Mouse (Mus musculus) limb, embryonic 14.5 days (tissue): Measurements from ENCODE around the gene Taar5. TPM values are rescaled to one million over a fixed set of nuclear protein-coding genes. Genes with fewer than 3 reads are reported as not detected.

ENCODE experiments used
- ATAC-seq: fragments of 200-750 bp; cut with Nextera tagmentation; 2 replicates; pipeline ENCODE4 v1.8.0; 2017; ENCODE audit warnings: low read depth, moderate number of reproducible peaks, moderate TSS enrichment; ENCODE audit not compliant: low FRiP score
- DNase-seq: peaks from one replicate; pipeline ENCODE4 v3.0.0-alpha.2; 2015; ENCODE audit warnings: low spot score
- H3K27ac ChIP-seq: fragments of 300-500 bp; sonication (generic); replicated peaks from 2 replicates; pipeline ENCODE4 v1.5.1; 2014; ENCODE audit warnings: low read depth, mild to moderate bottlenecking, low read length, moderate library complexity, mixed read lengths
- H3K27me3 ChIP-seq: fragments of 300-500 bp; sonication (generic); 2 replicates; pipeline ENCODE4 v1.6.1; 2014; ENCODE audit warnings: low read length, mixed read lengths; ENCODE audit not compliant: control insufficient read depth, insufficient read depth
- H3K36me3 ChIP-seq: fragments of 300-500 bp; sonication (generic); 2 replicates; pipeline ENCODE4 v1.6.1; 2014; ENCODE audit warnings: mild to moderate bottlenecking, low read length, moderate library complexity, mixed read lengths; ENCODE audit not compliant: control insufficient read depth, insufficient read depth
- H3K4me1 ChIP-seq: fragments of 300-500 bp; sonication (generic); 2 replicates; pipeline ENCODE4 v1.6.1; 2014; ENCODE audit warnings: antibody characterized with exemption, low read length, mixed read lengths; ENCODE audit not compliant: control insufficient read depth, insufficient read depth
- H3K4me2 ChIP-seq: fragments of 300-500 bp; sonication (generic); replicated peaks from 2 replicates; pipeline ENCODE4 v1.6.1; 2014; ENCODE audit warnings: low read depth, mild to moderate bottlenecking, low read length, moderate library complexity; ENCODE audit not compliant: severe bottlenecking
- H3K4me3 ChIP-seq: fragments of 300-500 bp; sonication (generic); replicated peaks from 2 replicates; pipeline ENCODE4 v1.5.1; 2014; ENCODE audit warnings: low read length
- H3K9ac ChIP-seq: fragments of 300-500 bp; sonication (generic); 2 replicates; pipeline ENCODE4 v1.6.1; 2014; ENCODE audit warnings: mild to moderate bottlenecking, low read depth, low read length, moderate library complexity; ENCODE audit not compliant: severe bottlenecking
- H3K9me3 ChIP-seq: fragments of 300-500 bp; sonication (generic); 2 replicates; pipeline ENCODE4 v1.6.1; 2016; ENCODE audit warnings: low read length; ENCODE audit not compliant: control insufficient read depth
- POLR2A ChIP-seq: fragments of 200-500 bp; IDR thresholded peaks from 2 replicates; pipeline ENCODE4 v1.8.0; 2012; ENCODE audit warnings: inconsistent platforms, mild to moderate bottlenecking, moderate library complexity, borderline replicate concordance; ENCODE audit not compliant: insufficient read depth, insufficient read length; ENCODE audit errors: extremely low read depth
- WGBS: fragments of 180-500 bp; shearing (Covaris S2); extraction: QIAGEN DNeasy Blood & Tissue Kit; methylation state at CpG from one replicate; pipeline ENCODE4 v1.1.7; 2014; 5-methylcytosine and 5-hydroxymethylcytosine counted together
- polyA plus RNA-seq, 2 experiments: library from polyadenylated mRNA; depleted of rRNA in 1 of 2; stranded (reverse) in 1 of 2; unstranded in 1 of 2; fragments of >200 nt; fragmentation: Nextera tagmentation in 1 of 2; extraction: Ambion mirVana in 1 of 2; gene quantifications; 2 replicates each; pipeline versions ENCODE4 v1.2.1 to v1.2.3; 2012 to 2014

The Taar5 gene
- polyA plus RNA-seq (2012; rRNA removed) (0.13 and 0.20 TPM in 2 replicates), polyA plus RNA-seq (2014; fragmentation: Nextera tagmentation; extraction: Ambion mirVana) (not detected in 2 replicates)

DNA sequence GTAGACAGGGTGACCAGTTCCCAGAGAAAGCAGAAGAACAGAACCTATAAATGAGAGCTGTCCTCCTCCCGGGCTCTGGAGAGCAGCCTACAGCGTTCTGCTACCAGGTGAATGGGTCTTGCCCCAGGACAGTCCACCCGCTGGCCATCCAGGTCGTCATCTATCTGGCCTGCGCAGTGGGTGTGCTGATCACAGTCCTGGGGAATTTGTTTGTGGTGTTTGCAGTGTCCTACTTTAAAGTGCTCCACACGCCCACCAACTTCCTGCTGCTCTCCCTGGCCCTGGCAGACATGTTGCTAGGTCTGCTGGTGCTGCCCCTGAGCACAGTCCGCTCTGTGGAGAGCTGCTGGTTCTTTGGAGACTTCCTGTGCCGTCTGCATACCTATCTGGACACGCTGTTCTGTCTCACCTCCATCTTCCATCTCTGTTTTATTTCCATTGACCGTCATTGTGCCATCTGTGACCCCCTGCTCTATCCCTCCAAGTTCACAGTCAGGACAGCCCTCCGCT lies at the start of gene Taar5:
Gene Taar5 (plus strand): TSS at position 51 of the 510 bp plus-strand sequence.
- Histone ChIP-seq H3K9me3 (no peaks in the 10 kb centered on the region), H3K36me3 (no peaks in the 10 kb centered on the region), H3K4me3 (no peak within 1 kb of the TSS), H3K9ac (no peak within 1 kb of the TSS), H3K4me1 (no peaks in the 10 kb centered on the region), H3K27ac (no peak within 1 kb of the TSS), H3K27me3 (no peaks in the 10 kb centered on the region), H3K4me2 (no peak within 1 kb of the TSS)
- TF ChIP-seq POLR2A: no peak
- WGBS: 89% methylated on average over 11 of the region's 11 CpGs
- DNase-seq: no peak
- no peak for ATAC-seq

DNA sequence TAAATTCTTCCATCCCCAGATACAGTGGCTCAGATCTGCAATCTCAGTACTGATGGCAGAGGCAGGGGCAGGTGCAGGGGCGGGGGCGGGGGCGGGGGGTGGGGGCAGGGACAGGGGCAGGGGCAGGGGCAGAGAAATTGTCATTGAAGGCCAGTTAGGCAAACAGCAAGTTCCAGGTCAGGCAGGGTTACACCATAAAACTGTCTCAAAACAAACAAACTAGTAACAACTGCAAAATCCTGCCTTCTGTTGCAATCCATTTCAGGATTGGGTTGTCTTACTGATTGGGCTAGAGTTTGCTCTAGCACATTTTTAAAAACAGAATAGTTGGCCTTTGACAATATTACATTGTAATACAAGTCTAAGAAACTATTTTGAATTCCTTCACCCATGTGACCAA lies 48.0 kb upstream of the Taar5 start:
- no peak overlapping the region for H3K4me2 ChIP-seq
- WGBS: 50% methylated on average over 3 of the region's 3 CpGs
- no peak for ATAC-seq
- no peak for TF ChIP-seq POLR2A
- no peak overlapping the region for H3K9ac ChIP-seq
- H3K27ac ChIP-seq: no peak overlapping the region
- no peaks in the 10 kb centered on the region for H3K9me3 ChIP-seq
- H3K36me3 ChIP-seq: no peaks in the 10 kb centered on the region
- no peaks in the 10 kb centered on the region for H3K4me1 ChIP-seq
- no peaks in the 10 kb centered on the region for H3K27me3 ChIP-seq
- DNase-seq: no peak
- H3K4me3 ChIP-seq: no peak overlapping the region

DNA sequence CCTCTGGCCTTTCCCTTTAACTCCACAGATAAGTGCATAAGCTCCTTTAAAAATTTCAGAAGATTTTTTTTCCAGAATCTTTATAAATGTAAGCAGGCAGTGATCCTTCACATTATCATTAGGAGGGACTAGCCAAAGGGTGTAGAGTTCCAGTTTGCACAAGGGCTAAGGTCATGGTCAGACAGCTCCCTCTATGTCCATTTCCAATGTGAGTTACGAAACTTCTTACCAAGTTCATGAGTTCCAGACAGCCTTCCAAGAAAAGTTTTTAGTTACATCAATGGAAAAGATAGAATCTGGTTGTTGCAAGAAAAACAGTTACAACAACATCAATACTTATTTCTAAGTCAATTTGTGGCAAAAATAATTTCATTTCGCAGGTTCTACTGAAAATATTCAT lies 46.6 kb upstream of the Taar5 start:
- no peaks in the 10 kb centered on the region for H3K4me1 ChIP-seq
- H3K9me3 ChIP-seq: no peaks in the 10 kb centered on the region
- no peak overlapping the region for H3K4me2 ChIP-seq
- DNase-seq (no peak), ATAC-seq (no peak)
- no peak for TF ChIP-seq POLR2A
- H3K27me3 ChIP-seq: no peaks in the 10 kb centered on the region
- no peak overlapping the region for H3K4me3 ChIP-seq
- no peak overlapping the region for H3K9ac ChIP-seq
- no peak overlapping the region for H3K27ac ChIP-seq
- no peaks in the 10 kb centered on the region for H3K36me3 ChIP-seq
- 85% methylated on average over 2 of the region's 2 CpGs for WGBS

DNA sequence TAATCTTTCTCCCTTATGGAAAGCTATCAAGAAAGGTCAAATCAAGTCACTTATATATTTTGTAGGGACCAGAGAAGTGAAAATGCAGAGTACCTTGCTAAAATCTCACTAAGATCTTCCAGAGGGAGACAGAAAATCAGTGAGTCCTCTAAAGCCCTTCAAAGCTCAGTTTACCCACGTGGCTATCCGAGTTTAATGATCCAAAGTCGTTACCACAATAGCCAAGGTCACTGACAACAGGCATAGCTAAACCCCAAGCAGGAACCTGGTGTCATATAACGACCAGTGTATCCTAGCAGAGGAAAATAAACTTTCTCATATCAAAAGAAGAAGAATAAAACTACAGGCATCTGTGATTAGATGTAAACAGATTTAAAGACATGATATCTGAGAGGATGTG lies 32.9 kb upstream of the Taar5 start:
- no peak overlapping the region for H3K4me2 ChIP-seq
- WGBS: 22% methylated on average over 4 of the region's 4 CpGs
- H3K27ac ChIP-seq: no peak overlapping the region
- no peaks in the 10 kb centered on the region for H3K9me3 ChIP-seq
- no peak overlapping the region for H3K4me3 ChIP-seq
- no peaks in the 10 kb centered on the region for H3K27me3 ChIP-seq
- no peak for TF ChIP-seq POLR2A
- H3K36me3 ChIP-seq: no peaks in the 10 kb centered on the region
- H3K4me1 ChIP-seq: no peaks in the 10 kb centered on the region
- DNase-seq: no peak
- no peak overlapping the region for H3K9ac ChIP-seq
- no peak for ATAC-seq

DNA sequence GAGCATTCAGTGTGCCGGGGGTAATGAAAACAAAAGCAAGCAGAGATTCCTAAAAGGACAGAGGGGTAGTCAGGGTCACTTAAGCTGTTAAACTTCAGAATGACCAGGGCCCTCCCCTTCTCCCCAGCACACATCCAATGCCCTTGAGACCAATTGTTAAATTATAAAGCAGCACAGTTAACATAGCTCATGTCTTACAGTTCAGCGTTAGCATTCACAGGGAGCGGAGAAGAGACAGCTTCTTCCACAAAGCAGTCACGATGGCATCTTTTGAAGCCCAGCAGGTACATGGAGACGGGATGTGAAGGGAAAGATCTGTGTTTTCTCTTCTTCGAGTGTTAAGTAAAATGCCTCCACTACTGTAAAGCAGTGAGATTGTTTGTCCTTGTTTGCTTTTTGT lies 32.2 kb upstream of the Taar5 start, which contains the start of gene Taar2:
Gene Taar2 (plus strand): TSS at position 261 of the 400 bp plus-strand sequence.
- Histone ChIP-seq H3K4me1 (no peaks in the 10 kb centered on the region), H3K9ac (no peak within 1 kb of the TSS), H3K9me3 (no peaks in the 10 kb centered on the region), H3K27me3 (no peaks in the 10 kb centered on the region), H3K4me3 (no peak within 1 kb of the TSS), H3K36me3 (no peaks in the 10 kb centered on the region), H3K4me2 (no peak within 1 kb of the TSS), H3K27ac (no peak within 1 kb of the TSS)
- 60% methylated on average over 6 of the region's 6 CpGs for WGBS
- ATAC-seq (no peak), DNase-seq (no peak)
- TF ChIP-seq POLR2A: no peak
